Mouse (Mus musculus) retina, postnatal 7 days (tissue): ENCODE results near the gene Slc9a3.
A peak's percentile ranks its signal among the peaks of the same experiment; 100 is the strongest.

Source experiments
- DNase-seq: peaks from one replicate; pipeline ENCODE4 v3.0.0-alpha.2; 2012; ENCODE audit warnings: low read depth, low spot score

Slc9a3 gene

DNA sequence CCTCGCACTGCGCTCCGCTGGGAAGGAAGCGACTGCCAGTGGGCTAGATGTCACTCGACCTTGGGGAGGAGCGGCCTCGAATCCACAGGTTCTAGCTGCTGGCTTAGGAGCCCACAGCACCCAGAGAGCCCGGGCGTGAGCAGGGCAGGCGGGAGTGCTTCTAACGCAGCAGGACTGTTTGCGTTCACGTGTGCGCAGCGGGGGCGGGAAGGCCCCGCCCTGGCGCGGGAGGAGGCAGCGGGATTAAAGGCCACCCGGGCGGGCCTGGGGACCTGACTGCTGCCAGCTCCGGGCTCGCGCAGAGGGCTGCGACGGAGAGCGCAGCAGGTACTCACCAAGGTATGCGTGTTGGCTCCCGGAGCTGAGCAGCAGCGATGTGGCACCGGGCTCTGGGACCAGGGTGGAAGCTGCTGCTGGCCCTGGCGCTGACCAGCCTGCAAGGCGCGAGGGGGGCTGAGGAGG is at the start of gene Slc9a3:
Slc9a3 (plus strand) TSS at position 317 of the 462 bp plus-strand sequence.
- DNase-seq, result no peak

DNA sequence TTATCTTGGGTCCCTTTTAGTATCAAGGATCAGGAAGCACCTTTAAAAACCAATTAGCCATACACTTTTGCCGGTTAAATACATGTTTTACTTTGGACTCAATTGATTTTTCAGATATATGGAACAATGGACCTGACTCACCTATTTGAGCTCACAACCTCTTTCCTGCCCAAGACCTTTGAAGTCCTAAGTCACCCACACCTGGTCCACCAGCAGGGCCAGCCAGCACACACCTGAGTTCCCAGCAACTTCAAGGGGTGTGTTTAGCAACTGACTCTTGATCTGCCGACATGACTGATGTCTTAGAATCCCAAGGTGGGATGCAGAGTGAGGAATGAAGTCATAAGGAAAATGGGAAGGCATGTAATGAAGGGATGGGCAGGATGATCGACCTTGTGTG is 49.5 kb upstream of the Slc9a3 start:
- DNase-seq, result no peak

DNA sequence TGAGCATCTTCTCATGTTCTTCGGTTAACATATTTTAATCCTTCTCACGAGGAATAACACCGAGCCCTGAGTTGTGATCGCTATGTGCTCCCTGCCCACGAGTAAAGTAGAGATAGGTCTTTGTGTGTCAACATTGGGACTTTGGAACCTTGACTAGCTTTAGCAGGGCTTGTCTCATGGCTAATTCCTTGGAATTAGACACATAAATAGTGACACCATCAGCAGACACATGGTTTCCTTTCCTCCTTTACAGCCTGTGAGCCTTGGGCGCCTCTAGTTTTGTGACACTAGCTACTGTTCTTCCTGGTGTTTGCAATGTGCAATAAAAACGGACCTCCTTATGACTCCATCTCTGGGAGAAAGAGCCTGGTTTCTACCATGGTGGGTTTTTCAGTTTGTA is 47.9 kb upstream of the Slc9a3 start:
- no peak for DNase-seq

DNA sequence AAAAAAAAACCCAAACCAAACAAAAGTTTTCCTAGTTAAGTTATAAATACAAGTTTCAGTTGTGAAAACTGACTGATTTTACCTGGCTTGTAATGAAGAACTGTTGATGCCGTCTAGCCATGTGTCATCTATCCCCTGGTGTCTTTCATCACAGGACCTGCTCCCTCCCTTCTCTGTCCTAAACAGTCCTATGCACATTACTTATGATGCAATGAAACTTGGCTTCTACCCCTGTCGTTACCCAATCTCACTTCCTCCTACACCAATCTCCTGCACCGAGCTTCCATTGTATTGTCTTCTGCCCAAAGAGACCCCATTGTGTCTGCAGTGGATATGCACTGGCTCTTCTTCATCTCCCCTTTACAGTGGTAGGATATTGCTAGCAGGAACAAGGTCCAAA is 31.0 kb upstream of the Slc9a3 start:
- no peak for DNase-seq

DNA sequence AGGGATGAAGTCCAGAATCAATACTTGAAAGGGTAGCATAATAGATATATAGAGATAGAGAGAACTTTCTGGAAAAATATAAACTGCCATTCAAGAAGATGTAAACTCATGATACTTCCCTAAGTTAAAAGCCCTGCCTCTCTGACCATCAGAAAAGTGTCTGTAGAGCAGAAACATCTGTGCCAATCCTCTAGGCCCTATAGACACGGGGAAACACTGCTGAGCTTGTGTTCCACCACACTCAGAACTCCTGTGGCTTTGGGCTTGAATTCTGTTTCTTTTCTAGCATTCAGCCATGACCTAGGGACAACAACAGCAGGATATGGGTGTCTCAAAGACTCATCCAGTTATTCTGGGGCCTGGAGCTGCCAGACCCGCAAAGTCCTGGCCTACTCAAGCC is 25.3 kb upstream of the Slc9a3 start:
- DNase-seq, result no peak

DNA sequence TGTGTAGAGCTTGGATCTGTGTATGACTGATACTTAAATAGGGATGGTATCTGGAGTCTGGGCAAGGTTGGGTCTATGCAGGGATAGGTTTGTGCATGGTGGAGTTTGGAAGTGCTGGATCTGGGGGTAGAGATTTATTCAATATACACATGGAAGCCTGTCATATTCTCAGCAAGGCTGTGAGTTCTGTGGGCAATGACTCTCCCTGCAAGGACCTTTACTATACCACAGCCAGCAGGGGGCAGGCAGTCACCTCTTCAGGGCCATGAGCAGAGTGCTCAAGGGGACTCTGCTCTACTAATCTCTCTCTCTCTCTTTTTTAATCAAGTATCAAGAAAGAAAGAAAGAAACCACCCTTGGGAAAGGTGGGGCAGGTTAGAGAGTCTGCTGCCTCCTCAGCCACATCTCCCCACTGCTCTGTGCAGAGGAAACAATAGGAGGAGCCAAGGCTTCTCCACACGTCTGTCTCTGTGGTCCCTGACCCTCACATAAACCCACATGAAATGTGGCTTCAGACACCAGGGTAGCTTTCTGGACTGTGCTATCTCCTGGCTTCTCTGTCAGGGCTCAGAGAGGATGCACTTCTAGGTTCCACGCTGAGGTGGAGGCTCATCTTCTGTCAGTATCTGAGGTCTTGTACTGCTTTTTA is 24.4 kb upstream of the Slc9a3 start:
- DNase-seq, result peak; percentile 51

DNA sequence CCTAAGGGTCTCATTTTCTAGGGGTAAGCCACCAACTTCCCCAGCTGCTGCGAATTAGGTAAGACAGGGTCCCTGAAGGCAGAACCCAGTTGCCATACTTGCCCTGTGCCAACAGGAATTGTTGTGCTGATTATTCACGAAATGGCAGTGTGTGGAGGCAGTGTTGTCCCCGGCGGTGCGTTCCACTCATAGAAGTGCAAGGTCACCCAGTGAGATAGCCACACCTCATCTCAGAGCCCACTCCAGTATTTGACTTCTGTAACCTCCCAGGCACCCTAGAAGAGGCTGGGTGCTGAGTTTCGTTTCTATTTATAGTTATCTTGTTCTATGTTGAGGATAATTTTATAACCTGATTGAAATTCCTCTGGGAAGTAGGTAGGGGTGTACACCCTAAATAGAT is 22.3 kb upstream of the Slc9a3 start:
- DNase-seq, result no peak

DNA sequence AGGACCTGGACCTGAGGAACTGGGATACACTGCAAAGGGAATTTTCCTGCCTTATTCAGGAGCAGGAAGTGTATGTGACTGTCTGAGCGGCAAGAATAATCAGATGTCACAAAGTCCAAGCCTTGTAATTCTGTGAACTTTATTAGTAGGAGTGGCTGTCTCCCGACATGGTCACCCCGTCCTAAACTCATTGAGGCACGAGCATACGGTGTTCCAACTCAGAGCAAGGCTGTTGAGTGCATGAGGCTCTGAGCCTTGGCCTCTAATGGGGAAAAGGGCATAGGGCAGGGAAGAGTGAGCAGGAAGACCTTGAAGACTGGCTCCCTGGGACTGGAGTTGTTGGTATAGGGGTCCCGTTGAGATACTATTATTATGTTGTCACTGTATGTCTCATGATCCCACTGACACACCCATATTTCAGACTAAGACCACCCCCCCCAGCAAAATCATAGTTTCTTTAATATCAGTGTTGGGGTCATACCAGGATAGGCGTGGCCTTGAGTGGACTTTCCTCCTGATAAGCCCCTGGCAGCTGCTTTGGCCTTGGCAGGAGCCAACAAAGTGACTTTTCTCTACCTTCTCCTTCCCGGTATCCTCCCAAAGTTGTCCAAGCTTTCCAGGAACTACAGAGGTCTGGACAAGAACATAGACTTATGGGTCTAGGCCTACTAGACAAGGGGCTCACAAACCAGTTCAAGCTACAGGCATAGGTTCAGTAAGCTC is 19.0 kb upstream of the Slc9a3 start:
- DNase-seq, result no peak

DNA sequence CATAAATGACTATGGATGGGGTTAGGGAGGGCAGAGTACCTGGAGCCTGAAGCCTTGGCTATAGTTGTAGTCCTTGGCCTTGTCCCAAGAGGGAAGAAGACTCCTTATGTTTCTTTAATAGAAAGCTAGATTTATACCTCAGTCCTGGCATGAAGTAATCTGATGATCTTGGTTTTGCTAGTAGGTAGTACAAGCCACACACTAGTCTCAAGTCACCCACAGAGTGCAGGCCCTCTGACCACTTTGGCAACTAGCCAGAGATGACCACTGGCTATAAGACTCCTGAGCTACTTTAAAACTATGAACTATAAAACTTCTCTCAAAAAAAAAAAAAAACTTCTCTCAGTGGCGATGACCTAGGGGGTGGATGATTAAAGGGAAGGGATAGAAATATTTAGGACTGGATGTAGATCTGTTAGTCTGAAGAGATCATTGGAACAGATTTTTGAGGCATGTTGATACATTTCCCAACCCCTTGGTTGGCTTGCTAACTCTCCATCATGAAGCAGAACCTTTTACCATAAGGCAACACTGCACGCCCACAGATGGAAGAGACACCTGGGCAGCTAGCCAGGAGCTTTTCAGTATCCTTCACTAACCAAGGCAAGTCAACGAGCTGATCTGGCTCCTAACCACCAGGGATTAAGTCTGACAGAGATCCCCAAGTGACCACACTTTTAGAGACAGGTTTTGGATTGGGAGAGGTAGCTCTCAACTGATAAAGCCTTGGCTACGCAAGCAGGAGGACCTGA is 18.2 kb upstream of the Slc9a3 start:
- no peak for DNase-seq

DNA sequence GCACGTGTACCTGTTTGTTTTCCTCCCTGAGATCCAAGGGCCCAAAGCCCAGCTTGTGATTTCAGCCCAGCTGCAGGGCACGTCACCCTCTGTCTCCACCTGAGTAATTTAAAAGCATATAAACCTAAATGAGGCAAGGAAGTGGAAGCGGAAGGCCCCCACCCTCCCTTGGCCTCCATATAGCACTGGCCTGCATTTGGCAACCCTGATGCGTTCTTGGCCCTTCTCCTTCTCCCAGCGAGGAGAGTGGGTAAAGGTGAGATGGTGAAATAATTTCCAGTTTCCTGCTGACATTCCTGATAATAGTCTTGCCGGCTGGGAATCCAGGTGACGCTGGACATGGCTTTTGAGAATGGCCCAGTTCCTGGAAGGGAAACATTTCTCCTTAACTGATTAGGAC is 16.8 kb upstream of the Slc9a3 start:
- no peak for DNase-seq

DNA sequence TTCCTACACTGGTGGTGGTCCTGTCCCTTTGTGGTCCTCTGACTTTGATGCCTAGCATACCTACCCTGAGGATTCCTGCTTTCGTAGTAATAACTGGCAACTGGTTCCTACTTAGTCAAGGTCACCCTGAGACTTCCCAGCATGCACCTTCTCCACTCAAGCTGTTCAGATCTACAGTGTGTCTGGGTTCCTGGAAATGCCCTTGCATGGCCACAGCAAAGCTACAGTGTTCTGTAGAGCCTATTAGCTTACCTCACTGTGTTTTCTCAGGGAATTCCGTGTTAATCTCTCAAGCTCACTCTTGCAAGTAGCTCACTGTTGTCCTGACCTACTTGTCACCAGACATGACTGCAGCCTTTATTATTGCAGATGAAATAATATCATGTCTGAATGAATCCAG is 13.8 kb upstream of the Slc9a3 start:
- no peak for DNase-seq

DNA sequence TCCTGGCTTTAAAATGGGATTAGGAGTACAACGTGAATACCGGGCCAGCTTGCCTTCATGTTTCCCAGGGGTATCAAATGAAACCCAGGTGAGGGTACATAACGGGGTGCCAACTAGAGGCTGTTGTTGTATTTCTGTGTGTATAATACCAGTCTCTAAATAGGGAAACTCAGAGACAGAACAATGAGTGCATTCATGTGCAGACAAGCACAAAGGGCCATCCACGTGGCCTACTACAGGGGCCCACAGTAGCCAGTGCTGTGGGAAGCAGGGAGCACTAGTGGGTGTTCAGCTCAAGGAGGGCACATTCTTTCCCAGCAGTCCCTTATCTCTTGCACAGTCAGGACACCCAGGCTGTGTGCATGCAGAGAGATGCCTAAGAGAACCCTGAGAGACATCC is 8.7 kb upstream of the Slc9a3 start:
- no peak for DNase-seq

DNA sequence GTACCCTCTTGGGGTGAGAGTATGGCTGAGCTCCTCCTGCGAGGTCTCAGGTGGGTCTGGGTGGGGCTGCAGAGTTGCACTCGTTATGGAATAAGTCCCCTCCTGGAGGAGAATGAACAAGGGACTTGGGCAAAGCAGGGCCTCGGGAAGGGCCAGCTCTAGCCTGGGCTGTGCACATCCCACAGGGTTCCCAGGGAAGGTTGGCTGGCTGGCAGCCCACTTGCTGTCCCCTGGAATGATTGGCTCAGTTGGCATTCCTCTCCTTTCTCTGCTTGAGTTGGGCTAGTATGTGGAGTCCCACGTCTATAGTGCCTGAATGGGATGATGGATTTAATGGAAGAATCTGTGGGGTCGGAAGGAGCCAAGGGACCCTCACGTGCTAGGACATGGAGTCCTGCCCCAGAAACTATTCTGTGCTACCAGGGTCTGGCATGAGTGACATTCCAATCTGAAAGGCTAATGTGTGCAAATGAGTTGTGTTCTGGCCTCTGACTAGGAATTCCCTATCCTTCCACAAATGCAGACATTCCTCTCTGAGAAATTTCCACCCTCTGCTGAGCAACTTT is 7.5 kb upstream of the Slc9a3 start:
- no peak for DNase-seq

DNA sequence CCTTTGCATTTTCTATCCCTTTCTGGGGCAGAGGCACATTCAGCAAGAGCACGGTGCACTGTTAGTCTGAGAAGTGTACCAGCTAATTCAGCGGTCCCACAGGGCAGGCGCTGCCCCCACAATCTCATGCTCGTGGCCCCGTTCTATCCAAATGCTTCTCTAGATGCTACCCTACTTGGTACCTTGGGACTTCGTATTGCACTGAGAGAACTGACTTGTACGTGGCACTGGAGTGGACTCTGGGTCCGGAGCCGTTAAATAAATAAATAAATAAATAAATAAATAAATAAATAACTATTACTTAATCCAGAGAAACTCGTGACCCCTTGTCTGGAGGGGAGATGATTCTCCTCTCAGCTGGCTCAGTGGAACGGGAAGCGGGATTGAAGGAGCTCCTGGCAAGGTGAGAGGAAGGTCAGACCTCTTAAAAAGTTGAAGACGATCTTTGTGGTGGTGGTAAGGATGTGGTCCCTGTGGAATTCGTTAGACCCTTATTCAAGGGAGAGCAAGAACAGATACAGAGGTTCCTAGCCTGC is 606 bp downstream of the Slc9a3 start:
- no peak for DNase-seq

DNA sequence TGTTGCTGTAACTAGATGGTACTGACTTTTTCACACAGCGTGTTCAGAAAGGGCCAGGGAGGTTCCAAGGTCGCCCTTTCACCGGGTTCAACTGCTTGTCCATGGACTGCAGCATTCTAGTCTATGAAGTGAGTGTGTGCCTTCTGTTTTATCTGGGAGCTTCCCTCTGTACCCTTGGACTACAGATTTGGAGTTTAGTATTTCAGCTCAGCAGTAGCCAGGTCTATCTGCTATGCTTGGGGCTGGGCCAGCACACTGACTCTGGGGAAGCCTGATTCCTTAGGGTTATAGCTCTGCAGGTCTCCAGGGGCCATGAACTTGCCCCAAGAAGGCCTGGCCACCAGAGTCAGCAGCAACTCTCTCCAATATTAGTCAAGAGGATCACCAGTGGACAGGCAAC is 1.4 kb downstream of the Slc9a3 start:
- DNase-seq, result no peak

DNA sequence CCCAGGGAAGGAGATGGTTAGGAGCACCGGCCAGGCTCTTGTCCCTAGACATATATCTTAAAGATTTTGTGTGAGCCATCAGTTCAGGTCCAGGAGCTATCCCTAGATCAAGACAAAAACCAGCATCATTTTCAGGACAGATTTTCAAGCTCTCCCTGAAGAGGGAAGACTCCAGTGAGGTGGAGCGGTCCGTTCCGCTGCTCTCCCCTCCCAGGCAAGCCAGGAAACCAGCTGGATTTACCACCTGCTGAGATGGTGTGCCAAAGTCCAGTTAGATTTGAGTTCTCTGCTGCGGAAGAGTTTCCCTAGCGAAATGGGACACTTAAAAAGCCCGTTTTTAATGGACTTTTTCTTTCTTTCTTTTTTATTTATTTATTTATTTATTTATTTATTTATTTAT is 6.3 kb downstream of the Slc9a3 start:
- DNase-seq, result no peak

DNA sequence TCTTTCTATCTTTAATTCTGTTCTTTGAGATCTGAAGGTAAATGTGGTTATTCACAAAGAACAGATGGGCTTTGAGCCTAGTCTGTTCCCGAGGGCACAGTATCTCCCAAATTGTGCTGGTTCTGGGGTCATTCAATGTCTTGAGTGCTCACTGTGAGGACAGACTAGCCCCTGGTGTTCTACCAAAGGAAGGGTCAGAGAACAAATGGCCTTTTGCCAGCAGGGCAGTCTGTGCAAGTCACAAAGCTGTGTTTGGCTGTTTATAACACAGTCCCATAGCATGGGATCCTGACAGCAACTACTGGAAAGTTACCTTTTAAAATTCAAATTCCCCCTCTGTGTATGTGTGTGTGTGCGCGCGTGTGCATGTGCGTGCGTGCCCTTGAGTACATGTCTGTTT is 8.7 kb downstream of the Slc9a3 start:
- no peak for DNase-seq

DNA sequence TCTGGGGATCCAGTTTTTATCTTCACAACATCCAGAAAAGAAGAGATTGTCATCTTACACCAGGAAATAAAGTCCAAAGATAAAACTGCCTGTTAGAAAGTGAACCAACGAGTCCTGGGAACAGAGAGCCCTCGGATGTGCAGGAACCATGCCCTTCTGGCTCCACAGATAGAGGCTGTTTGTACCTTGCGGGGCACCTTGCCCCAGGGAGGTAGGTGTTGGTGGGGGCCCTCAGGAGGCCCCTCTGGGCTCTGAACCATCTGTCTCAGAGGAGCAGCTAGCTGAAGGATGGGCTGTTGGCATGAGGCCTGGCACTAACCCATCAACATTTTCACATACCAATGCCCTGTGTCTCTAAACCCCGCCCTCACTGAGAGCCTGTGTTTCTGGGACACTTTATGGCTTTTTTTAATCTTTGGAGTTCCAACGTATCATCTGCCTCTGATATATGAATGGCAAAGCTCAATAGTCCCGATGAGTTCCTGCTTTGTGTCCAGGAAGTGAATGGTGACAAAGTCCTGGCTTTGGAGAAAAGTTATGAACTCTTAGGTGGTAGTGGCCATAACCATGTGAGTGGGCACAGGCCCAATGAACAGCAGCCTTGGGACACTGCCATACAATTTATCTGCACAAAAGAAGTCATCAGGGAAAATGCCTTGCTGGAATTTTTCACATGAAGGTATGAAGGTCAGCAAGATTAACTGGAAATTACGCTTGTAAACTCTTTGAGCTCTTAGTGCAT is 17.8 kb downstream of the Slc9a3 start:
- DNase-seq, result no peak

DNA sequence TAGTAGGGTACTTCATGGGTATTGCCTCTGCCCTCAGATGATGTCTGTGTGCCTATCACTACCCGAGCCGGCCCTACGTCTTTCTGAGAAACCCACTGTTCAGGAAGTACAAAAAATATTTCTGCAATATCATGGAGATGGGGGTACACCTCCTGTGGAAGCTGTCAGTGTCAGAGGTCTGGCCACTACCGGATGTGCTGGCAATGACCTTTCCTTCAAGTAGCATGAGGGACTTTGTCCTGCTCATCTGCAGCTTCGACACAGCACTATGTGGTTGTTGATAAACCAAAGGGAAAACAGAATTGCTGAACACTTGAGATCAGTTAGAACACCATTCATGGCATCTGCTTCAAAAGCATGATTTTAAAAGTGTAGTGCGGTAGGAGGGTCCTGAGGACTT is 19.5 kb downstream of the Slc9a3 start:
- DNase-seq, result no peak

DNA sequence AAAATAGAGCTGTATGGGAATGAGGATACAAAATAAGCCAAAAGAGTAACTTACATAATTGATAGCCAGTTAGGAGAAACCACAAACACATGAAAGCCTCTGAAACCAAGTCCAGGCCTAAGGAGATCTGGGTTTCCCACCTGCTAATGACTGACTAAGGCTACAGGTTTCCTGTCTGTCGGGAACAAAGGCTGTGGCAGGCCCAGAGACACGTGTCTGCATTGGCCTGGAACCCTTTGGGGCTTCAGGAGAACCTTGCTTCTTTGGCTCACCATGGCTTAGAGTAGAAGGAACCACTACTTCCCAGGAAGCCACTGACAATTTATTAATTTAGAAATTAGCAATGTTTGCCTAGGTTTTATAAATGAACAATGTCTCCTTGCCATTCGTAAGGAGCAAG is 22.0 kb downstream of the Slc9a3 start:
- DNase-seq, result no peak

DNA sequence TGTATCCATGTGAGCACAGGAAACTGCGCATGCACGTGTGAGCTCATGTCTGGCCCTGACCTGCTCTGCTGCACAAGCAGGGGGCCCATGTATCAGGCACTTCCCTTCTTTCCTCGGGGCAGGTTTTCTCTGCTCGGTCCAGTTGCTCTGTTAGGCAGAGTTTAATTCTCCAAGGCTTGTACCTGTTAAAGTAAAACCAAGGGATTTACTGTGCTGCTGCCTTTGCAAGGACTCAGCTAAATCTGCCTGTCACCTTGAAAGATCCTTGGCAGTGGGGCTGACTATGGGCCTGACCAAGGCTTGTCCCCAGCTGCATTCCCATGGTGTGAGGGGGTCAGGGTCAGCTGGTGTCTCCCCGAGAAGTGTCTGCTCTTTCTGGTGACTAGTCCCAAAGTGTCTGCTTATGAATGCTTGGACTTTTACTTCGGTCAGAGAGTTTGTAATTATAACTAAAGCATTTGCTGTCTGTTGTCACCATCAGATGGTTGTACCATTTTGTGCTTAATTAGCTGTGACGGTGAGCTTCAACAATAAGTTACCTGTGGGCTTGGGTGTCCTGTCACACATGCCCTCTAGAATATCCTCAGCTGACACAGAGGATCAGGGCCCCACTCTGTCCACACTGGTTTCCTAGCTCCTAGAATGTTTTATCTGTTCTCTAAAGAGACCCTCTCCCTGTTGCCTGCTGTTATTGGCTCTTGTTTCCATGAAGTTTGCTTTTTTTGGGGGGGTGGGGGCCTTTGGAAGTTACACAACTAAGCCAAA is 23.0 kb downstream of the Slc9a3 start:
- no peak for DNase-seq
